Mouse (Mus musculus) embryo, embryonic 11.5 days (tissue): ENCODE measurements at regions not wholly inside any gene's neighbourhood (a gene's known extent, or its start where the extent isn't known, plus 50 kb on each side); places are given as distances from the start of the nearest gene placed in this dataset.

ENCODE experiments used
- DNase-seq: peaks from one replicate; pipeline ENCODE4 v3.0.0-alpha.2; 2012; ENCODE audit warnings: low read depth, low spot score

DNA sequence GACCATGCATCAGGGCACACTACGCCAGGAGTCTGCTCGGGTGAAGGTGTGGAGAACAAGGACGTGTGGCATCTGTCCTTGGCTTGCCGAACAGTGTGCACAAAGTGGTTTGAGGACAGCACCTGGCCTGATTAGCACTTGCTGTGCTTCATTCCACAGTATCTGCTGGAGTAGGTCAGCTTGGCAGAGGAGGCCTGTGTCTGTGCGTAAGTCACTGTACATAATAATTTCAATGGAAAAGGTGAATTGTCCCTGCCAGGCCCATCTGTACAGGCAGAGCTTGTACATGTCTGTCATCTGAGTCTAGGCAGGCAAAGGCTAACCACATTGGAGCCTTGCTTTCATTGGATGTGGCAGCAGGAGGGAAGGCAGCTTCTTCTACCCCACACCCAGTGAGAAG is 979.5 kb upstream of the Car8 start:
- DNase-seq: no peak

DNA sequence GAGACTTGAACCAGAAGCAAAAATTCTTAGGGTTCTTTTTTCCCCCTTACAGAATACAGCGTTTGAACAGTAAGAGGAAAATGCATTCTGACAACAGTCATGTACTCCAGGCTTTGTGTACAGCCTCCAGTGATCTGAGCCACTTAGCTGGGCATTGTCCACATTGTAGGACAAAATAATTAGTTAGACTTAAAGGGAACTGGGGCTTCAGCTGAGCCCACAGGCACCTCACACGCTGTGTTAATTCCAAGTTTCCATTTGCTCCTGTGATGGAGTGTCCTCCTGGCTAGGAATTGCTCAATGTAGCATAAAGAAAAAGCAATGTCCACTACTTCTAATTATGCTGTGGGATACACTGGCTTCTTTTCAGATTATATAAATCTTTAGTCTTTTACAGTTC is 969.8 kb upstream of the Car8 start:
- no peak for DNase-seq

DNA sequence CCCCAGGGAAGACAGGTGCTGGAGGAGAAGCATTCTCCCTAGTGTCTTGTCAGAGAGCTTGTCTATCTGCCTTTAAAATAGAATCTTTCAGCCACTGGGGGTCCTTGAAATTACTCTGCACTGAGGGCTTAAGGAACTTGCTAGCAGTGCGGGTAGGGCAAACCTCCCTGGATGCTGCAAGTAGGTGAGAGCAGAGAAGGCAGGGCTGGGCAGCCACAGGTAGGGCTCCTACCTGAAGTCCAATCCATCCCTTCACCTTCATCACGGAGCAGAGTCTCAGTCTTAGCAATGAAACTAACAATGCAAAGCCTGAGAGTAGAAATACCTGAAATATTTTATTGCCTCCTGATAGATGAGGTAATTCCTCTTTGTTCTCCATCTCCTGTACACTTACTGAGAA is 961.2 kb upstream of the Car8 start:
- no peak for DNase-seq

DNA sequence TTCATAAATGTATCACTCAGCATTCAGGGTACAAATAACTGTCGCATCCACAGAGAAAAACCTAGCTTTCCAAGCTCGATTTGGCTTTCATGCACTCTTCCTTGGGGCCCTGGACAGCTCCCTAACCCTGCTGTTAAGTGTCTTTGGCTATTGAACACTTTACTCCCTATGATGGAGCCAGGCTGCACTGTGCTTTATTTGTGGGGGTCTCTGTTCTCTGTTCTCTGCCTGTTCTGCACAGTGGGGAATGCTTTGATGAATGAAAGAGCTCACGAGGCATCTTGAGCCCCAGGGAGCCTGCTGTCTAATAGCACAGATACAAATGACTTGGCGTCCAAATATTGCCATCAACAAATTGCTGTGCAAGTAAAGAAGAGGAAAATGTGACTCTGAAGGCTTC is 957.6 kb upstream of the Car8 start:
- no peak for DNase-seq

DNA sequence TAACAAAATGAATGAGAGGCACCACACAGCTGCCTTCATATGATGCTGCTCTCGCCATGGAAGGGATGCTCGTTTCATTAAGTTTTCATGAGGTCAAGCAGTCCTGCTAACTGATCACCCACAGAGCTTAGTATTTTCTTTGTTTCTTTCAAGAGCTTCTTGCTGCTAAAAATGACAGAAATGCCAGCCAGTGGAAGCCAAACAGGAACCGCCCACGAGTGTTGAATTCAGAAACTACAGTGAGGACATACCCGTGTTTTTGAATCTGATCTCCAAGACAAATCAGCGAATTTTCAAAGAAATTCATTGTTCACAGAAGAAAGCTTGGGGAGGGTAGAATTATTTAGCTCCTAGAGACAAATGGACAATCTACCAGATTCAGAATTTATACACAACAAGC is 954.3 kb upstream of the Car8 start:
- no peak for DNase-seq

DNA sequence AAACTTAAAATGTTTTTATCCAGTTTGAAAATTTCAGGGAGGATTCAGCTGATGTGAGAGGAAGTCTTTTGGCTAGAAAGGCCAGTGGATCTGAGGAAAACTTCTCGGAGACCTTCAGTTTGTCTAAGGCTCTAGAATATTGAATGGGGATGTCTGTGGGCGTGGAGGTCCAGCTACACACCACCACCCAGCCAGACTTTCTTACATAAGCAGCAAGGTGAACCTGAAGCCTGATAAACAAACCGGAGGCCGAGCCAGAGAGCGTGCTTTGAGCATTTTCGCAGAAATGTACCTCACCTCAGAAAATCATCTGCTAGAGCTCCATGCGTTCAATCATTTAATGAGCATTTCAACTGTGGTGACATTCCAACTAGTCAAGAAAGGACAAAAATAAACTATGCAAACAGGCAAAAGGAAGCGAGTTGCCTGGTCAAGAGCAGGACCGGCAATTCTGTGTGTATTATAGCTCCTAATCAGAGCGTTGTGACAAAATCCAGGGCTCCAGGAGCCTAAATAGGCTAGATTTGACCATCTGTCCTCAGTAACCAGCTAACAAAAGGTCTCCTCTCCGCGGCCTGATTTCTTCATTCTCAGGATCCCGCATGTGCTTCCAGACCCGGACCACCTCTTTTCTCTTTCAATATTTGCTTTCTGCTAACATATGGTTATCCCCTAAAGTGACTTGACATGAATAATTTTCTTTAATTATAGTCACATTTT is 946.5 kb upstream of the Car8 start:
- DNase-seq: no peak

DNA sequence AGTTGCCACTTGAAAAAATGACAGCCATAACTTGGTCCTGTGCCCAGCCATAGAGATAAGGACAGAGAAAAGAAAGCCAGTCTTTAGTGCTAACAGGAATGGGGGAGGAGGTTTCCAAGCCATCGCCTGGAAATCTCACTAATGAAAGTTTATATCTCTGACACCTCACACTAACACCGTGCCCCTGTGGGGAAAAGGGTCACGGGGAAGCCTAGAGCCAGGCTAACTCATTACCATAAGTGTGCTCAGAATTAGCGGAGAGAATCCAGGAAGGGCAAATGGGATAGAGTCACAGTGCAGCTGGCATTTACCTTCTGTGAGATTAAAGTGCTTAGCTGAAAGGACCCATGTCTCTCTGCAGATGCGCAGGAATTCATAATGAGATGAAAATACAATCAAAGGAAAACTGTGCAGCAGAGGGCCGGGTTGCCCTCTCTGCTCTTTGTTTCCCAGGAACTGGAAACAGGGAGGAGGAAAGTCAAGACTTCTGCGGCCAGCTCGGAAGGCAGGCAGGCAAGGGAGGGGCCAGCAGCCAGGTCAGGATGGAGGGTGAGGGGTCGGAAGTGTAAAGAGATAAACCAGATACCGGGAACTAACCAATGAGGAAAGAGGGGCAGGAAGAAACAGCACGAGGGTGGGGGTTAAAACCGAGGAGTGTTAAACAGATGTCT is 945.7 kb upstream of the Car8 start:
- no peak for DNase-seq

DNA sequence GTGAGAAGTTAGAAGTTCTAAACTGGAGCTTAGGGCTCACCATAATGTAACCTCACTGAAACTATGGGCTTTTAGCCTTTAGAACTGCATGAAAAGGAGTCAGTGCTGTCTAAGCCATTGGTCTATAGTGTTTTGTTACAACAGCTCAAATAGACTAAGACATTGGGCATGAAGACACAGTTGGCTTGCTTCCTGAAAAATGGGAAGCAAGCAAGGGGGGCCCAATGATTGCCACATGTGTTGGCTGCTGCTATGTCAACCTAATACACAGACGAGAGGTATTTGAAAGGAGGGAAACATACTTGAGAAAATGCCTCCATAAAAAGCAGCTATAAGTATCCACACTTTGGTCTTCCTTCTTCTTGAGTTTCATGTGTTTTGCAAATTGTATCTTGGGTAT is 935.5 kb upstream of the Car8 start:
- no peak for DNase-seq

DNA sequence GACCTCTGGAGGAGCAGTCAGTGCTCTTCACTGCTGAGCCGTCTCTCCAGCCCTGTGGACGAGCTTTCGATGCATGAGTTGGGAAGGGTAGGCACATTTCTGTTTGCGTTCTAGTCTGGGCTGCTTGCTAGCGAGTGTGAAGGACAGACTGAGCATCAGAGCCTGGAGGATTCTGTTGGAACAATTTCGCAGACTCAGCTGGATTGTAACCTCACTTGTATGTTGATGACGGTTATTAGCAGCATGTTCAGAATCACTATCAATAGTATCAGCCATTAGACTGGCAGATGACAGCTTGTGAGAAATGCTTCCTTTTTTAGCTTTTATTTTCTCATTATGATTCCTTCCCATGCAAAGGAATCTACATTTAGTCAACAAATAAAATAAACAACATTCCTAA is 923.5 kb upstream of the Car8 start:
- no peak for DNase-seq

DNA sequence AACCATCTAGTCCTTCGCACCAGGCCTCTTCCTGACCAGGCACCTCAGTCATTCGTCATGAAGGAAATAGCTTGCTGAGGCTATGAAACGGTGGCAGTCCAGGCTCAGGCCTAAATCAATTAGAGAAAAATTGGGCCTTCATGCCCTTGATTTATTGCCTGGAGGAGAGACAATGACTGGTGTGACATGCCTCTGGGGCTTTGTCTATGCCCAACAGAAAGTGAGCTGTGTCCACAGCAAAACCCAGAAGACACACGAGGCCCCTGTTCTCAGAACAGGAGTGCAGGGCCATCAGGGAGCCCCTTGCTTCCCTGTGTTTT is 922.9 kb upstream of the Car8 start:
- no peak for DNase-seq

DNA sequence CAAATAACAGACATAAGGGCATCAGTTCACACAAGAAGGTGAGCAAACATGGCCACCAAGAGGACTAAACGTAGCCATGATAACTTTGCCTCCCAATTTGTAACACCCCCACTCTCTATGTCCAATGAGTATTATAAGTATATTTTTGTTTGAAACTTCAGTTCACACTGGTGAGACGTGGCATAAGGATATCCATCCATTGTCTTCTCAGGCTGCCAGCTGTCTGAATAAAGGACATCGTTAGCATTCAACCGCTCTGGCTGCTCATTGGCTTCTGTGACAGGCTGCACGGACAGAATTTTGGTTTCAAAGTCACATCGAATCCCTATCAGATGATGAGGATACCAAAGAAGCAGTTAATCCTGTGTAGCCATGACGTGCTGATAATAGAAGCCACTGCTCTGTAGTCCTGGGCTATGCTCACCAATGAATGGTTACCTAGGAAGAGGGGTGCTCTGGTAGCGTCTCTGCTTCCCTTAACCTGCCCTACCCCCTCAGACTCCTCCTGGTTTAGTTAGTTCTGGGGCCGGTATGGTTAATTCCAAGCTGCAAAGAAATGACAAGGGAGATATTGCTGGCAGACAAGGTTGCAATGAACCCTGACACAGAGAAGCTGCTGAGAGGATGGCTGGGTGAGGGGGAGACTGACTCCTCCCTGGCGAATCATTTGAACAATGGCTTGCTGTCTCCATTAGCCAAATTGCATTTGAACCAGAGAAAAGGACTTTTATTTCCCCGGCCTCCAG is 922.4 kb upstream of the Car8 start:
- DNase-seq: no peak

DNA sequence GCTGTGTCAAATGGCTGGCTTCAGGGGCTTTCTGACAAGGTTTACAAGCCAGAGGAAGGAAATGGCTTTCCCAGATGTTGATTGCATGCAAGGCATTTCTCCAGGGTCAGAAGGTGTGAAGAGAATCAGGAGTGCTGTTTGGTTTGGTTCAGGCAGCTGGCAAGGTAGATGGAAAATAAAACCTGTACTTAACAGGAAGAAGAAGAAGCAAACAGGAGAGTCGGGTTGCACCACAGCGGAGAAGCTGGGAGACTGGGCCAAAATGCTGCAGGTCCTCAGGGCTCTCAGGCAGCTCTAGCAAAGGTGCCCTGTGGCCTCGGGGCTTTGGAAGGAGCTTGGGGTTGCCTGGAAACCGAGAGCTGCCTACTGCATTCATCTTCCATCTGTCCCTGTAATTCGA is 908.9 kb upstream of the Car8 start:
- DNase-seq: no peak

DNA sequence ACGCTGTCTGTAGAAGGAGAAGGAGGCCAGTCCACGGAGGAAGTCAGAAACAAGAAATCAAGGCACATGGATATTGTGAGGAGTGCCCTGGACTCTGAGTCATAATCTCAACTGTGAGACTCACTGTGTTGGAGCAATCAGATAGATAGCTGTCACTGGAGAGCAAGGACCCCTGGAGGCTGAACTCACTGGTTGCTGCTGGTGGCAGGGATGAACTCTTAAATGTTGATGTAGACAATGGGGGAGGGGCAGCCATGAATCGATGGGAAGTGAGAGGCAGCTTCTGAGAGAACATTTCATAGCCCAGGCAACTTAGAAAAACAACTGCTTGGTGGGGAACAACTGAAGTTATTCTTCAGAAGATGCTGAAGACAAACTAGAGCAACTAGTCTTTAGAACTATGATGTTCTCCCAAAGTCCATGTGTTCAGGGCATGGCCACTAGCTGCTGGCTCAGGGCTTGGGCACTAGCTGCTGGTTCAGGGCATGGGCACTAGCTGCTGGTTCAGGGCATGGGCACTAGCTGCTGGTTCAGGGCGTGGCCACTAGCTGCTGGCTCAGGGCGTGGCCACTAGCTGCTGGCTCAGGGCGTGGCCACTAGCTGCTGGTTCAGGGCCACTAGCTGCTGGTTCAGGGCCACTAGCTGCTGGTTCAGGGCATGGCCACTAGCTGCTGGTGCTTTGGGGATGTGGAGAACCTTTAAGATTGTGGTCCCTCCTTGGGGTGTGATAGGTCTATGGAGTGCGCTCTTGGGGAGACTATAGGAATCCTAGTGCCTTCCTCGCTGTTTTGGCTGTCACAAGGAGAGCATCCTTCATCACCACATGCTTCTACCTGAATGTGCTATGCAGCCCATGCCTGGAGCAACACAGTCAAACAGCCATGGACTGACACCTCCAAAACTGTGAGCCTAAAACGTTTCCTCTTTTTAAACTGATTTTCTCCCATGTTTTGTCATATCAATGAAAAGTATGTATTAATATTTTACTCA is 905.7 kb upstream of the Car8 start:
- DNase-seq: no peak

DNA sequence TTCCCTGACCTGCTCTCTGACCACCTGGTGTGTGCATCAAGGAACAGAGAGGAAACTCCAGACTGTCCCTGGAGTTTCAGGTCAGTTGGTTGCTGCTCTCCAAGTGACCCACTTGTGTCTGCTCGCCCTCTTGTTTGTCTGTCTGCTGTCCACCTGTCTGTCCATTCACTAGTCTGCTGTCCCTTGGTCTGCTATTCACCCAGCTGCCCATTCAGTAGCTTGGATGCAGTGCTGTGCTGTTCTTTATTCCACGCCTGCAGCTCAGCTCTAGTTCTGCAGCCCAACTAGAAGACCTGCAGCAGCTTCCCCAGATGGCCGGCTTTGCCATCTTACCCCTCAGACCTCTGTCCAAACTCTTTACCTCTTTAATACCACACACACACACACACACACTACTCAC is 904.2 kb upstream of the Car8 start:
- no peak for DNase-seq

DNA sequence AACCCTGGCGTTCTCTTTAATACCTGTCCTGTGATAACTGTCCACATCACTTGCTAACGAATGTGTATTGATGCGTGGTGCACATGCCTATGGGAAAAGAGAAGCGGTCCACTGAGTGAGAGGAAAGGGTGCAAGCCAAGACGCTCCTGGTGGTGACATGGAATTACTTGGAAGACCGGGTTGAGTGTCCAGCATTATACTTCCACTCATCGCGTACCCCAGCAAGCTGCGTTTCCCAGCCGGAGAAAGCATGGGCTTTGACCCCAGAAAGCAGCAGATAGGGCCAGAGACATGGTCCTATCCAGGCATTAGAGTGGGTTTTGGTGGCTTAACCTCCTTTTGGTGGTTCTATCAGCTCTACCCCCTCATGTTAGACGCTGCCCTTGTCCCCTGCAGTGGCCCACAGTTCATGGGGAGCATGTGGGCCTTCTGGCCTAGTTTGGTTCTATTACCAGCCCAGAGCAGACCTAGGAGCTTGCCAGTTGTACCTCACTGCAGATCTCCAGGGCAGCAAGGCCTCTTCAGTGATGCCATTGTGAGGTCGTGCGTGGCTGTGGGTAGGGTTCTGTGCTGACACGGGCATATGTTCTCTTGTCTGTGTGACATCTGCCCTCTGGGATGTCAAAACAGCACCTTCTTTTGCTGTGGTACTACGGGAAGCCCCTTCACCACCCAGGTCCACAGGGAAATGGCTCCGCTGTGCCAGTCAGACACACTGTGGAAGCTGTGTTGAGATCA is 903.3 kb upstream of the Car8 start:
- DNase-seq: no peak

DNA sequence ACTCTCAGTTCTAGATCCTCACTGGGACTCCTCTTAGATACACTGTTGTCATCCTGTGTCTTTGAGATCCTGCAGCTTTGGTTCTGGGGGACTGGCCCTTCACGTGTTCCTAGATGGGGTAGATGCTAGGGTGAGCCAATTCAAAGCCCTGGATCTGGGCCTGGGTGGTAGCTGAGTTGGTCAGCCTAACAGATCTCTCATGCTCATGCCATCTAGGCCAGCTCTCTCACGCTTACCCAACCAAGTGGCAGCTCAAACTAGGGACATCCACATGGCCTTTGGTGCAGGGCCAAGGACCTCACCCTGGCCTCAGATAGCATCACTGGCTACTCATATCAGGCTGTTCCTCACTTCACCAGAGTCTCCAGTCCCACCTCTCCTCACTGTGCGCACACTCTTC is 901.9 kb upstream of the Car8 start:
- DNase-seq: no peak

DNA sequence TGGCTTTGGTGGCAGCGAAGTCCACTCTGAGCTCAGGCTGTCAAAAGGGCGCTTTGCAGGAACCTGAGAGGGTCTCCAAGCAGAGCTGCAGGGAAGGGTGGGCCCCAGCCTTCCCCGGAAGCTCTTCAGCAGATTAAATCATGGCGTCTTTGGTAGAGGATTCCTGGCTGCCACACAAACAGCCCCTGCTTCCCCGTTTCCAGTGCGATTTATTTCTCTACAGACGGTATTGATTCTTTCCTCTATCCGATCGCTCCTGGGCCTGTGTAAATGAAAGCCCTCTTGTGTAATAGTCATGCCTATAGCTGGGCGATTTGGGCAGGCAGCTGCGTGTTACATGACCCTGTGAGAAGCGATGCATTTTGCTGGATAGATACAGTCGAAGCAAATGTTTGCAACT is 897.8 kb upstream of the Car8 start:
- DNase-seq: no peak

DNA sequence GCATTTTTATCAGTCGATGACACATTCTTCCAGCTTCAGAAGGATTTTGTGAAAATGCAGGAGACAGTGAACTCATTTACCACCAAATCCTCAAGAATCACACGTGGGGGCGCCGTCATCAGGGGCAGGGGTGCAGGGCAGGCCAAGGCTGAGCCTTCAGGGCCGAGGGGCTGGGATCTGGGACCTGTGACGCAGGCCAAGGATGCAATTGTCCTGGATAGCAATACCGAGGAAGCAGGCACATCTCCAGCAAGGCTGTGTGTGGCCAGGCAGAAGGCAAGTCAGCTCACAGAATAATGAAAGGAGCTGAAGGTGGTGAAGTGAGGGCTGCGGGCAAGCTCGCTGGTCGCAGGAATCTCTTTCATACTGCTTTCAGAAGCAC is 897.3 kb upstream of the Car8 start:
- DNase-seq: no peak

DNA sequence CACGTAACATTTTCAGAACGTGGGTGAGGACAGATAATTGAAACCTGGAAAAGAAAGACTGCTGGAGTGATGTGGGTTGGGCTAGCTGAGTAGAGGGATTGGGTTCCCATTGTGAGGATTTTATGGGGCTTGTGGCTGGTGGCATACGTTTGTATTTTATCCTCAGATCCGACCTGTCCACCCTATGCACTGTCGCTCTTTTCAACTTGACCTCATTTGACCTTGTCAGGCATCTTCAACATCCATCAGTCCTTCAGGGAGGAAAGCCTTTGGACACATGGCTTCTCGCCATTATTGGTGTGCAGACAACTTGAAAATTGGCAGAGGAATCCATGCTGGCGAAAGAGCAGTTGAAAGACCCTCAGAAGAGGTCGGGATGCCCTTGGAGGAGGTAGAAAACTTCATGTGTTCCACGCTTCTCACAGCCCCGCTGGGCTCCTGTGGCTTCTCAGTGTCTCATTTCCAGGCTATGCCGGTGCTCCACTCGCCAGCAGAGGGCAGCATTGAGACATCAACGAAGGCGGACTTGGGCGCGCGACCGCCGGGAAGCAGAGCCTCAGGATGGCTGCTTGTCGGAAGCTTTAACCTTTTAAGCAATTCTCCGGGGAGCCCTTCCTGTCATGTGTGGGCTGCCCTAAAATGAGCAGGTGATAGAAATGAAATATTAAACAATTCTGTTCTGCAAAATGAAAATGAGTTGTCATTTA is 896.8 kb upstream of the Car8 start:
- DNase-seq: peak; percentile 89

DNA sequence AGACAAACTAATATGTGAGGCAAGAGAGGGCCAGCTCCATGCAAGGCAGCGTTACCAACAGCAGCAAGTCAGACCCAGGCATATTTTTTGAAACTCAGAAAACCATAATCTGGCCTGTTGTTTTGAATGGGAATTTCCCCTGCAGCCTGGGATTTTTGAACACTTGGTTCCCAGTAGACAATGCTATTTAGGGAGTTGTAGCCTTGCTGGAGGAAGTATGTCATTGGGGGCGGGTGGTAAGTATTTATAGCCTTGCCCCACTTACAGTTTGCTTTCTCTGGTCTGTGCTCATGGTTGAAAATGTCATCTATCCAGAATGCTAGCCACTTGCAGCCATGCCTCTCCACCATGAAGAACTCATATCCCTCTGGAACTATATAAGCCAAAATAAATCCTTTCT is 894.9 kb upstream of the Car8 start:
- no peak for DNase-seq
